Mouse (Mus musculus) ES-Bruce4 (cell line): ENCODE measurements at regions not wholly inside any gene's neighbourhood (a gene's known extent, or its start where the extent isn't known, plus 50 kb on each side); places are given as distances from the start of the nearest gene placed in this dataset.

Experiments used
- H3K27ac ChIP-seq: 2 replicates; pipeline ENCODE4 v1.5.1; 2012; ENCODE audit warnings: low read length, inconsistent platforms; ENCODE audit not compliant: insufficient read depth
- H3K27me3 ChIP-seq: 2 replicates; pipeline ENCODE4 v1.6.1; 2012; ENCODE audit warnings: mild to moderate bottlenecking, low read length, inconsistent platforms; ENCODE audit not compliant: control insufficient read depth, poor library complexity, insufficient read depth, severe bottlenecking
- H3K36me3 ChIP-seq: 2 replicates; pipeline ENCODE4 v1.6.1; 2012; ENCODE audit warnings: inconsistent platforms, mild to moderate bottlenecking, low read length, moderate library complexity; ENCODE audit not compliant: control insufficient read depth, poor library complexity, insufficient read depth, severe bottlenecking
- H3K4me1 ChIP-seq: one replicate; pipeline ENCODE4 v1.8.1; 2011; ENCODE audit warnings: low read length; ENCODE audit not compliant: control insufficient read depth, insufficient read depth
- H3K4me3 ChIP-seq: 2 replicates; pipeline ENCODE4 v1.5.1; 2011; ENCODE audit warnings: low read depth, mild to moderate bottlenecking, low read length
- H3K9ac ChIP-seq: 2 replicates; pipeline ENCODE4 v1.6.1; 2012; ENCODE audit warnings: low read depth, mild to moderate bottlenecking, inconsistent platforms; ENCODE audit not compliant: poor library complexity, severe bottlenecking
- H3K9me3 ChIP-seq: replicated peaks from 2 replicates; pipeline ENCODE4 v1.6.1; 2012; ENCODE audit warnings: mild to moderate bottlenecking, low read length, inconsistent platforms; ENCODE audit not compliant: control insufficient read depth, poor library complexity, insufficient read depth, severe bottlenecking
- CTCF ChIP-seq: IDR thresholded peaks from one replicate; pipeline ENCODE4 v1.8.1; 2011; ENCODE audit warnings: low read depth, low read length
- EP300 ChIP-seq: IDR thresholded peaks from 2 replicates; pipeline ENCODE4 v1.6.1; 2011; ENCODE audit warnings: low read depth, low read length; ENCODE audit not compliant: insufficient read depth
- POLR2A ChIP-seq: IDR thresholded peaks from one replicate; pipeline ENCODE4 v1.8.1; 2011; ENCODE audit warnings: low read length; ENCODE audit not compliant: insufficient read depth

GRCm38 (mm10) chr2:9464413-9464812 is 416.6 kb upstream of the 4930412O13Rik start:
- no peaks in the 10 kb centered on the region for H3K9me3 ChIP-seq
- peaks cover 1% of the 10 kb centered on the region; the same call in 1 of the 2 replicates for H3K27me3 ChIP-seq
- TF ChIP-seq CTCF (no peak), POLR2A (no peak), EP300 (no peak)
- no peaks in the 10 kb centered on the region for H3K36me3 ChIP-seq
- no peak overlapping the region for H3K27ac ChIP-seq
- no peak overlapping the region for H3K9ac ChIP-seq
- no peaks in the 10 kb centered on the region for H3K4me1 ChIP-seq
- no peak overlapping the region for H3K4me3 ChIP-seq

DNA sequence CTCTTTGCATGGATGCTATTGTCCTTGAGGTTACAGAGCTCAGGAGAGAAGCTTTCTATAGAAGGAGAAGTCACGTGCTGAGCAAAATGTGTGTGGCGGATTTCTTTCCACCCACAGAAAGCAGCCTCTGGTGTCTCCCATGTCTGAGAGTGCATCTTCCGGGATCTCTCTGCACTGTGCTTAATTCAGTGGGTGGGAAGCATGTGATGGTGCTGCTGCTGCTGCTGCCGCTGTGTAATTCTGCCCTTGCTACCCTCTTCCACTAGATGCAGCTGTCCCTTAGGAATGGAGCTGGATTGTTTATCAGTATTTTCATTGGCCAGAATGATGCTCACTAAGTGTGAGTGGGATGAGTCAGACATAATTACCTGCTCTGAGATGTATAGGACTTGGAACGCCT is 416.2 kb upstream of the 4930412O13Rik start:
- Histone ChIP-seq H3K9me3 (no peaks in the 10 kb centered on the region), H3K27ac (no peak overlapping the region), H3K27me3 (peaks cover under 1% of the 10 kb centered on the region; the same call in 1 of the 2 replicates), H3K4me3 (no peak overlapping the region), H3K9ac (no peak overlapping the region), H3K4me1 (no peaks in the 10 kb centered on the region), H3K36me3 (no peaks in the 10 kb centered on the region)
- TF ChIP-seq POLR2A (no peak), EP300 (no peak), CTCF (no peak)

GRCm38 (mm10) chr2:9467573-9467972 is 413.5 kb upstream of the 4930412O13Rik start:
- Histone ChIP-seq H3K9me3 (no peaks in the 10 kb centered on the region), H3K4me1 (no peaks in the 10 kb centered on the region), H3K27me3 (no peaks in the 10 kb centered on the region), H3K27ac (no peak overlapping the region), H3K4me3 (no peak overlapping the region), H3K36me3 (no peaks in the 10 kb centered on the region), H3K9ac (no peak overlapping the region)
- TF ChIP-seq POLR2A, result no peak

GRCm38 (mm10) chr2:9468651-9469050 is 412.4 kb upstream of the 4930412O13Rik start:
- no peak overlapping the region for H3K9ac ChIP-seq
- no peaks in the 10 kb centered on the region for H3K36me3 ChIP-seq
- no peaks in the 10 kb centered on the region for H3K27me3 ChIP-seq
- H3K4me3 ChIP-seq, result no peak overlapping the region
- H3K9me3 ChIP-seq, result no peaks in the 10 kb centered on the region
- no peak for TF ChIP-seq EP300
- TF ChIP-seq CTCF, result no peak
- TF ChIP-seq POLR2A, result no peak
- H3K4me1 ChIP-seq, result no peaks in the 10 kb centered on the region
- H3K27ac ChIP-seq, result no peak overlapping the region

DNA sequence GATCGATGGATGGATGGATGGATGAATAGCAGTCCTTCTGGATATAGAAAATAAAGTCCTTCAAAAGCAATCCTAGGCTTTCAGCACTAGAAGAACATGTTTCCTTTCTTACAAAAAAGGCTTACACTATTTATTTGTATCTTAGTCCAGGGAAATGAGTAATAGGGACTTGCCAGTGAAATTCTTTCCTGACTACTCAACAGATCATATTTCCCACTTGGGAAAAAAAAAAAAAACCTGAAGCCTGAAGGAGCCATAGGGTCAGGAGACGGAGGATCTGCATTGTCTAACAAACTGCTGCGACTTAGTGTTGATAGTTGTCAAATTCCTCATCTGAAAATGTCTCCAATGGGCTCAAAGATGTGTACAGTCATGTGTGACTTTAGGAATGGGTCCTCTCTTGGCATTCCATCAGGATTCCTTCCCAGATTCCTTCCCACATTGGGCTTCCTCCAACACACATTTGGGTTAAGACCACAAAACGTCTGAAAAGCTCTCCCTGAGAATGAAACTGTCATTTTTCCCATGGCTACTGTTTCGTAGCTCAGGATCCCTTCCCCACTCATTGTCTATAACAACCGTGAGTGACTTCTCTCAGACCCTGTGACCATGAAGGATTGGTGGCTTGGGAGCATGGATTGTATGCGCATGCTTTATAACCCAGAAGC is 399.2 kb upstream of the 4930412O13Rik start:
- Histone ChIP-seq H3K36me3 (no peaks in the 10 kb centered on the region), H3K4me1 (no peaks in the 10 kb centered on the region), H3K4me3 (no peak overlapping the region), H3K9me3 (no peaks in the 10 kb centered on the region), H3K27ac (no peak overlapping the region), H3K27me3 (no peaks in the 10 kb centered on the region), H3K9ac (no peak overlapping the region)
- TF ChIP-seq EP300 (no peak), CTCF (no peak)

GRCm38 (mm10) chr2:9487381-9487914 is 393.6 kb upstream of the 4930412O13Rik start:
- Histone ChIP-seq H3K4me3 (no peak overlapping the region), H3K9ac (no peak overlapping the region), H3K27ac (no peak overlapping the region), H3K36me3 (no peaks in the 10 kb centered on the region), H3K9me3 (no peaks in the 10 kb centered on the region), H3K27me3 (no peaks in the 10 kb centered on the region), H3K4me1 (no peaks in the 10 kb centered on the region)
- TF ChIP-seq POLR2A, result no peak
- no peak for TF ChIP-seq EP300
- no peak for TF ChIP-seq CTCF
